Mouse (Mus musculus): ENCODE results near the gene Ndufb5.
A peak's percentile ranks its signal among the peaks of the same experiment; 100 is the strongest.
"Not testable (repeated sequence)": the region's sequence is repeated elsewhere in the genome, so short reads cannot be mapped to it uniquely, and the experiment has no call there.

Gene Ndufb5

DNA sequence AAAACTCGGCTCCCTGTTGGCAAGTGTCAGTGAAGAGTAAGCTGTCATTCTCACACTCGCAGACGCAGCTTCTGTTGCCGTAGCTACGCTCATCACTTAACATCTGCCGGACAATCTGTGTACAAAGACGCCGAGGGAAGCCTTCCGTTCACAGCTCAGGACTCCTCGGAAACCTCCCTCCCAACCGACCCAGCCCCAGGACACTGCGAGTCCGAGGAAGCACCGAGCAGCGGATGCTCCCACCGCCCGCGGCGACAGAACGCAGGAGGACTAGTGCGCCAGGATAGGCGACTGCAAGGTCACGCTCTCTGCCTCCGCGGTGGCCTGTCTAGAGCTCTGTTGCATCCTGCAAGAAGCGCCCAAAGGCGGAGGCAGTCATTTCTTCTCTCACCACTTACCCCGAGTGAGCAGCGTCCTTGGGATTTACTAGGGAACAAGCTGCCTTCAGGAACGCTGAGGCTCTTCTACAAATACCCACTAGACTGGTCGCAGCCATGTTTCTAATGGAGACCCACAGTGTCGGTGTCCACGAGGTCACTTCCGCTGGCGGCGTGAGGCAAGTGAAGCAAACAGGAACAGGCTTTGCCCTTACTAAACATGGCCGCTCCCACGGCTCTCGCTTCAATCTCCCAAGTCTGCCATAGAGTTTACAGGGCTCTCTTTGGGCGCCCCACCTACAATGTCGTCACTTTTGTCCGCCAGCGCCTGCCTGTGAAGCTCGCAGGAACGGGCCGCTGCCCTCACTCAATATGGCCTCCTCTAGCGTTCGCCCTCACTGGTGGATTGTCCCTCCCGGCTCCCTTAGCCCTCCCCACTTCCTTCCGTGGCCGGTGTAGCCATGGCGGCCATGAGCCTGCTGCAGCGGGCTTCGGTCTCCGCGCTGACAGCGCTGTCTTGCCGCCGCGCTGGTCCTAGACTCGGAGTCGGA, at the start of gene Ndufb5:
TSS of gene Ndufb5 (plus strand) at position 747 of the 928 bp plus-strand sequence.
- peak; percentile 98 for DNase-seq

DNA sequence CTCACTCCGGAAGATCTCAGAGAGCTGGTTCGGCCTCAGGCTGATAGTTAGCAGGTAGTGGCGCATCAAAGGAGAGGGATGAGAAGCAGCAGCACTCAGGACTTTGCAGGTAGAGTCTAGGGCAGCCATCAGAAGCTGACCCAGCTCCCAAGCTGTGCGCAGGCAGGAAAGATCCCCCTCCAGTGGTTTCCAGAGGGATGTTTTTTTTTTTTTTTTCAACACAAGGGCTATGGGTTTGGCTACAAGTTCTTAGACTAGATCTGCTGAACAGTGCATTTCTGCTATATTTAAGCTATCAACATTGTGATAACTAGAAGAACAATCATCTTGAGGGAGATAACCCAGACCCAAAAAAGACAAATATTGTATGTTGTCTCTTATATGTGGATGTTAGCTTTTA, 49.6 kb upstream of the Ndufb5 start:
- no peak for DNase-seq

DNA sequence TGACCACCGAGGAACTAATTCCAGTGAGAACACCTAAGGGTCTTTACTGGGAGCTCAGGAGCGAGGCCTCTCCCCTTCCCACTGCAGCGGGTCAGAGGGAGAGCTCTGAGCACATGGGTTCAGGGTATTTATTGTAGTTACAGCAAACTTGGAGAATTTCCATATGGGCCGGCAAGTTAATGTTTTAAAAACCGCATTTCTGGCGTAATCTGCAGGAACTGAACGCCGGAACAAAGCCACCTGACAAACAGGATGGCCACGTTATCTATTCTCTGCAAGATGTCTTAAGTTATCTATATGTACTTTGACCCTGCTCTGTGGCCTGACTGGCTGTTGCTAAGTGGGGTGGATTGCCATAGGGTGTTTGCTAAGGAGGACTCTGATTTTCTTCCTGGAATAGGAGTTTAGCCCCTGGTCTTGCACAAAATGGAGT, 47.2 kb upstream of the Ndufb5 start:
- no peak for DNase-seq

DNA sequence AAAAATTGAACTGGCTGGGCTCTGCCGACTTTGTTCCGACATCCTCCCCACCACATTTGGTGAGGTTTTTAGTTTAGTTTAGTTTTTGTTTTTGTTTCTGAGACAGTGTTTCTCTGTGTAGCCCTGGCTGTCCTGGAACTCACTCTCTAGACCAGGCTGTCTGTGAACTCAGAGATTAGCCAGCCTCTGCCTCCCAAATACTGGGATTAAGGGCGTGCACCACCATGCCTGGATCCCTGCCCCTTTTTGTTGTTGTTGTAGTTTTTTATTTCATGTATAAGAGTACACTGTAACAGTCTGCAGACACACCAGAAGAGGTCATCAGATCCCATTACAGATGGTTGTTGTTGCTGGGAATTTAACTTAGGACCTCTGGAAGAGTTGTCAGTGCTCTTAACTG, 46.8 kb upstream of the Ndufb5 start:
- DNase-seq = no peak

DNA sequence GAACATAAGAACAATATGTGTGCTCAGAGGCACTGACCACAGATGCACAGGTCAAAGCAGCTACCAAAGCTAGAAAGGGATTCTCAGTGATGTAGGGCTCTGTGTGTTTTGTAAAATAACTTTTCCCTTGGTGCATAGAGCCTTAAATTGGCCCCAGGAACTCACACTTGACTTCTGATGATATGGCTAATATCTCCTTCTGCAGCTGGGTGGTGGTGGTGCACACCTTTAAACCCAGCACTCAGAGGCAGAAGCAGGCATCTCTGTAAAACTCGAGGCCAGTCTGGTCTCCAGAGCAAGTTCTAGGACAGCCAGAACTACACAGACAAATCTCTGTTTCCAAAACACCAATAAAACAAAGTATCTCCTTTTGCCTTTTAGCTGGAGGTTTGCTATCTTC, 45.9 kb upstream of the Ndufb5 start:
- DNase-seq = no peak

DNA sequence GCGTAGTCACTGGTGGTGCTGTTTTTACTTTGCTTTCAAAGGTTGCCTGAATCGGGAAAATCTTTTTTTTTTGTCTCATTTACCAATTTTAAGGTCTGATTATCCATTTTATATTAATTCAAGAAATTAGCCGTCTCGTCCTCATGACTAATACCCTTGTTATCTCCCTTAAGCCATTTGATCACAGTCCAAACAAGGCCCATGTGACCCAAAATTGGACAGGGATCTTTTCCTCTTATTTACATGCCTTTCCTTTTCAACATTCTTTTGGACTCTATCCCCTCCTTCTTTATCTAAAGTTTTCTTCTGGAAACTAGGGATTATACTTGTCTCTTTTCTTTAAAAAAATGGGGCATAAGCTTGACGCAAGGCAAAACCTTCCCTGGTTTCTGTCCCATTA, 44.9 kb upstream of the Ndufb5 start:
- no peak for DNase-seq

DNA sequence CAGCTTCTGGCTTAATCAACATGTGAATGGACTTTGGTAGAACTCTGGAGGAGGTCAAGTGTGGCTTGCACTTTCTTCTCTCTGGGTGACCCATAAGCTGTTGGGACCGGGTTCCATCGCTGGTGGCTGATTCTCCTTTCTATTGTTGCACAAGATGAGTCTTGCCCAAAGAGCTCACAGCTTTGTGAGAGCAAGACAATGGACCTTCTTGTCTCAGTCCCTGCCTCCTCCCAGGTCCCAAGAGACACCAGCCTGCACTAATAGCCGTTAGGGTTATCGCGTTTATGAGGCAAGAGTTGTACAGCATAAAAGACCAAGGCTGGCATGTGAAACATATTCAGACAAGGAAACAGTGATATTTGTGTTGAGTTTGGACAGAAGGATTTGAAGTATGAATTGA, 42.6 kb upstream of the Ndufb5 start:
- DNase-seq = no peak

DNA sequence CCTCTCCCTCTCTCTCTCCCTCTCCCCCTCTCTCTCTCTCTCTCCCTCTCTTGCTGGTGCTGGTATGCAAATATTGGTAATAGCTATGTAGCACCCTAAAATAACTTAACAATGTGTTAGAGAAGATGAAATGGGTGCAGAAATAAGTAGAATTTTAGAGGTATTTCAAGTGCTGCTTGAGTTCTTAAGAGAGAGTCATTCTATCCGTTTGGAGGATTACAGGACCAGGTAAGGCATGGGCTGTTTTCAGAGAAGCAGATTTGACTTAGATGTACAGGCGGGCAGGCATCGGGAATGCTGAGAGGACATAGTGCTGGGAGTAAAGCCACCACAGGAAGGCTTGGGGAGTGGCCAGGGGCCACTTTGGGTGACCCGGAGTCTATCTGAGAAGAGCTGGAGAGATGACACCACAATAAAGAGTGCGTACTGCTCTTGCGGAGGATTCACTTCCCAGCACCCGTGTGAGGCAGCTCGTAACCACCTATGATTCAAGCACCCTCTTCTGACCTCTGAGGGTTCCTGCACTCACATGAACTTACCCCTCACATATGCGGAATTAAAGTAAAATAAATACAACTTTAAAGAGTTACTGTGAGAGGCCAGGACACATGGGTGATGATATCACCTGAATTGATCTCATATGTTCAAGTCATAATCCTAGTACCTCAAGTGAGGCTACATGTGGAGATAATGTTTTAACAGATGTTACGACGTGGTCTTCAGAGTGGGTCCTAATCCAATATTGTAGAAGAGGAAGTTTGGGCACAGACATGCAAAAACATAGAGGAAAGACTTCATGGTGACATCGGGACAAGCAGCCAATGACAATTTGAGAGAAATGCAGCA, 41.8 kb upstream of the Ndufb5 start:
- DNase-seq = no peak

DNA sequence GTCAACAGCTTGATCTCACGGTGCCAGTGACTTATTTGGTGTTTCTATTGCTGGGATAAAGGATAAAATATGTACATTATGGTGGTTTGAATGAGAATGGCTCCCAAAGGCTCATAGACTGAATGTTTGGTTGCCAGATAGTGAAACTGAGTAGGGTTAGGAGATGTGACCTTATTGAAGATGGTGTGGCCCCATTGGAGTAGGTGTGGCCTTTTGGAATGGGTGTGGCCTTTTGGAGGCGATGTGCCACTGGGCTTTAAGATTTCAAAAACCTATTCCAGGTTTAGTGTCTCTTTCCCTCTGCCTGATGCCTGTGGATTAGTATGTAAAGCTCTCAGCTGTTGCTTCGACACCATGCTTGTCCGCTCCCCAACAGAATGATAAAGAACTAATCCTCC, 41.2 kb upstream of the Ndufb5 start:
- DNase-seq = no peak

DNA sequence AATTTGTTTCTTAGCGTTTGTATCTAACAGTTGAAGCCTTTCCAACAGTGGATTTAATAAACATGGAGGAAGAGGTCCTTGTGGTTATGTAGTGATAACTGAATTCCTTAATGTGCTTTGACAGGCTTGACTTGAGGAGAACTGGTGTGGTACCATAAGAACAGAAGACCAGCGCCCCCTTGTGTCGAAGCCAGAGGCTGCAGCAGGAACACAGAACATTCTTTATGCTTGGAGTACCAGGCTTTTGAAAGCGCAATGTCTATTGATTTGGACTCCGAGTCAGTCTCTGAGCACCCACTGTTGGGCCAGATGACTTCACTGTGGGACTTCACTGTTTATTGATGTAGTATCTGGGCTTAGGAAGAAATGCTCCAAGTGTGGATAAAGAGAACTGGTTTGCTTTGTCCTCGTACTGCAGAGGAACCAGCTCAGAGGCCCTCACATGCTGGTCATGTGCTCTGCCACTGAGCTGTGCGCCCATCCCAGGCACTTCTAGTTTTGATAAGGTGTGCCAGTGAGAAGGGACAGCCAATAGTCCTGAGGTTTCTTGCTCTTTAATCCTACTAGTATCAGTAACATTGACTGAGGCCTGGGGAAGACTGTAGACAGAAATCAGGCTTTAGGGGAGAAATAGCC, 38.4 kb upstream of the Ndufb5 start:
- peak; percentile 94 for DNase-seq

DNA sequence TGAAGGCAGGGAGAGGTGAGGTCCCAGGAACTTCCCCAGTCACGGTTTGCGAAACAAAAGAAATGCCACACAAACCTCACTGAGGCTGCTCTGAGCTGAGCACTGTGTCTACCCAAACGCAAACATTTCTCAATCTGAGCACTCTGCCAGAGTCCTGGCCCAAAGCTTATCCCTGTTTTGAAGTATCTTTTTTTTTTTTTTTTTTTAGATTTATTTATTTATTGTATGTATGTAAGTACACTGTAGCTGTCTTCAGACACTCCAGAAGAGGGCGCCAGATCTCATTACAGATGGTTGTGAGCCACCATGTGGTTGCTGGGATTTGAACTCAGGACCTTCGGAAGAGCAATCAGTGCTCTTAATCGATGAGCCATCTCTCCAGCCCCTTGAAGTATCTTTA, 32.8 kb upstream of the Ndufb5 start:
- not testable (repeated sequence) for DNase-seq

DNA sequence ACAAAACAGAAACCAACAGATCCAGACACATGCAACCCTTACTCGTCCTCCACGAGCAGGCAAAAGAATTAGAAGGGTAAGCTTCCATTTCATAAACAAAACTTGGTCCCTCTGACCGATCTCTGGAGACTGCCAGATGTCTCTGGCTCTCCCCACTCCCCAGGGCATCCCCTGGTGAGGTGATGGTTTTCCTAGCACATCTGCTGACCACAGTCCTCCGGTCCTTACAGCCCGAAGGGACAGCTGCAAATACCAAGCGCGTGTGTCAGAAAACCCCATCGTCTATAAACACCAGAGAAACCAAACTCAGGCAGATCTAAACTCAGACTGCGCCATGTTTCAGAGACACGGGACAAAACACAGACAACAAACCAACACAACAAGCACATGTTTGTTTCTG, 32.2 kb upstream of the Ndufb5 start:
- not testable (repeated sequence) for DNase-seq

DNA sequence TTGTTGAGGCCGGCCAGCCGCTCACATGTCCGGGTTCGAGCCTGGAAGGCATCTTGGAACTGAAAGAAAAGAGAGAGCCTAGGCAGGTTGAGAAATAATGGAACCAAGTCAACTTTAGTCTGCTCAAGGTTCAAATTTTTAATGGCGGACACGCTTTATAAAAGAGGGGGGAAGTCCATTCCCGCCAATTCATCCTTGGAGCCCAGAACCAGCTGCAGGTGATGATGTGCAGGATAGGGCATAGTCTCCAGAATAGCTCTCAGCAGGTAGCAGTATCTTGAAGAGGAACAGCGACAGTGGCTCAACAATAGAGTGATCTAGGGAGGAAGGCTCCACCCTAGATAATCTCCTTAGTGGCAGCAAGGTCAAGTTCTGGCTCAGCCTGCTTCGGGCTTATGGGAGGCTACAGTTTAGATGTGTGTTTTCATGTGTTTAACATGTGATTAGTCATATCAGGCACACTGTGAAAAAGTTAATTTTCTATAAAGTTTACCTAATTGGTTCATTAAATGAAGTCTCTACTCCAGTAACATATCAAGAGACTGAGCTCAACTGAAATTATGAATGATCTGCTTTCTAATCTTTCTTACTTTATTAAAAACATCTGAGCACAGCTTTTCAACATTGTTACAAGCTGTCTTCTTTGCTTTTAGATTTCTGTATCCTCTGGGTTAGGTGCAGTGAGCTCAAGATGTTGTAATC, 31.0 kb upstream of the Ndufb5 start, which contains the start of gene Actl6a:
TSS of gene Actl6a (plus strand) at position 652 of the 702 bp plus-strand sequence.
- not testable (repeated sequence) for DNase-seq

DNA sequence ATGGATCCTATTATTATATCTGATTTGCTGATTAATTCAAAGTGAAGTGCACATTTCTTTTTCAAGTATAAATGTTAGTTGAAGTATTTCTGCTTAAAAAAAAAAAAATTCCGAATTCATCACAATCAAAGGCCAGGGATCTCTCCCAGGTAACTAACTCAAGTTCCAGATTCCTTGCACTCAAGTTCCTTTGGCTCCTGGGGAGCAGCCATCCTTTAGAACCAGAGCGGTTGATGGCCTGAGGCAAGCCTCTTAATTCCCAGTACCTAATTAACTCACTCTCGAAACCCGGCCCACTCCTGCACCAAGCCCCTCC, 28.8 kb upstream of the Ndufb5 start:
- no peak for DNase-seq

DNA sequence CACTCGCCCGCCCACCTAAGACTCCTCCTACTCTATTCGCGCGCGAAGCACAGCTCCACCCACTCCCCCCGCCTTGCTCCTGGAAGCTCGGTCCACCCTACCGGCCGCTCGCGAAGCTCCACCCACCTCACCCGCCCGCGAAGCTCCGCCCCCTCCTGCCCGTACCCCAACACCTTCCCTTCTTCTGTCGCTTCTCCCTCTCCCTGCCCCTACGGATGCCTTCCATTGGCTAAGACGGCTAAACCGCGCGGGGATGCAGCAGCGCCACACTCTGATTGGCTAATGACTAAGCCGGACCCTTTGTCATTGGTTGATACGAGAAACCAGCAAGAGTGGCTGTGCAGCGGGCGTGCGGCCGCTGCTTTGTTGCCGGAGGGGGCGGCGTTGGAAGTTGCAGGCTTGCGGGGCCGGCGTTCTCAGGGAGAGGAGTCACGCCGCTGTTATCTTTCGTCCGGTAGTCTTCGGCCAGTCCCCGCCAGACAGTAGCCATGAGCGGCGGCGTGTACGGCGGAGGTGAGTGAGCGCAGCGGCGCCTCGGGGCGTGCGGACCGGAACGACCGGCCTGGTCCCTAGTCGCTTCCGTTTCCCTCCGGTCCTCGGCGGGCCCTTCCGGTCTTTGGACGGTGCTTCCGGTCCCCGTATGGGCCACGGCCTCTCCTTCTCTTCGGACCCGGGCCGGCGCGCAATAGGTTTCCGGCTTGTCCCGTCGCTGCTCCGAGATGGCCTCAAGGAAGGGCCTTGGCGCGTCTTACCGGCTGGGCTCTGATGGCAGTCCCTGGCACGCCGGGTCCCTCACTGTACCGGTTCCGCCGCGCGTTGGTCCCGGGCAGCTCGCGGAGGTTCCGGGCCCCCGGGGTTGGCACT, 28.2 kb upstream of the Ndufb5 start:
- peak; percentile 100 for DNase-seq

DNA sequence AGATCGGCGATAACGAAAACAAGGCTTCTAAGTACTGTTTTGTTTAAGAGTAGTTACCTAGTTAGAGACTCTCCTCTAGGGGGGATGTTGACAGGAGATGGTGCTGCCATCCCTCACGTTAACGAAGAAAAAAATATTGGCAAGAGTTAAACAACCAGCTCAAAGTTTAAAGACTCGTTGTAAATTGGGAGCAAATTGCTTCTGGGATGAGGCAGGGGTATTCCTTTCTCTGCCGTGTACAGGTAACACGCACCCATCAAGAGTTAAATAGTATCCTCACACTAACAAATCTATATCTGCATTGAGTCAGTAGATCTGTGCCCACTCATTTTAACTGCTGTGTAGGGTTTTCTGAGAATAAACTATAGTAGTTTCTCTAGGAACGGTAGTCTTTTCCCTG, 27.4 kb upstream of the Ndufb5 start:
- DNase-seq = no peak

DNA sequence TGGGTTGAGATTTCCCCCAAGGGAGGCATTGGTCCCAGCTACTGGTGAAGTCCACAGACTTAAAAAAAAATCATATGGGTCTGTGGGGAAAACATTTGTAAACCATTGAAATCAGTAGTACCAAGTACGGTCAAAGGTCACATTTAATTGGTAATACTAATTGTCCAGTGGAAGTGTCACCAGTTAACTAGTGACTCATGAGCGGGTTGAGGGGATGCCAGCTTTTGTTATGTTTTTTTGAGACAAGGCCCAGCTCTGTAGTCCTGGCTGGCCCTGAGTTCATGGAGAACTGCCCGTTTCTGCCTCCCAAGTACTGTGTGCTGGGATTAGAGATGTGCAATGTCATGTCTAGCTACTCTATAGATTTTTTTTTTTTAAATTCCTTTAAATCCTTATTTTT, 23.1 kb upstream of the Ndufb5 start:
- DNase-seq = no peak

DNA sequence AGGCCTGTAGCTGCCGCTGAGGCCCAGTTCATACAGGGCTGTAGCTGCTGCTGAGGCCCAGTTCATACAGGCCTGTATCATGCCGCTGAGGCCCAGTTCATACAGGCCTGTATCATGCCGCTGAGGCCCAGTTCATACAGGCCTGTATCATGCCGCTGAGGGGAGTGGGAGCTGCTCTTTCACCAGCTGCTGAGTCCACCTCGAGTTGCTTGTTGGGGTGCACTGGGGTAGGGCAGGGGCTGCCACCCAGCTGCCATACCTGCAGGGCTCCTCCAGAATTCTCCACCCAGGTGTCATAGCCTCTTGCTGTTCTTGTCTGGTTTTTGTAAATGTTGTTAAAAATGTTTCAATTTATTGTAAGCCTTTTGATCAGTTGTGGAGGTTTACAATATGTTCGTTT, 19.4 kb upstream of the Ndufb5 start:
- not testable (repeated sequence) for DNase-seq

DNA sequence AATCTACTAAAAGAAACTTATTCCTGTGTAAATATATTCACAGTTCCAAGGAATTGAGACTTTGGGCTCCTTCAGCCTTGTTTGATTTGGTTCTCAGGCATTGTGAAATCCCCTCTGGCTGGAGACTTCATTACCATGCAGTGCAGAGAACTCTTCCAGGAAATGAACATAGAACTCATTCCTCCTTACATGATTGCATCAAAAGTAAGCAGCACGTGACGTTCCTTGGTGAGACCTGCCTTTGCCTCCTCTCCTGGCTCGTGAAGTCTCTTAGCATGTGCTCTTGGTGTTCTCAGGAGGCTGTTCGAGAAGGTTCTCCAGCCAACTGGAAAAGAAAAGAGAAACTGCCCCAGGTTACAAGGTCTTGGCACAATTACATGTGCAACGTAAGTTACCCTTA, 18.5 kb upstream of the Ndufb5 start:
- DNase-seq = no peak

DNA sequence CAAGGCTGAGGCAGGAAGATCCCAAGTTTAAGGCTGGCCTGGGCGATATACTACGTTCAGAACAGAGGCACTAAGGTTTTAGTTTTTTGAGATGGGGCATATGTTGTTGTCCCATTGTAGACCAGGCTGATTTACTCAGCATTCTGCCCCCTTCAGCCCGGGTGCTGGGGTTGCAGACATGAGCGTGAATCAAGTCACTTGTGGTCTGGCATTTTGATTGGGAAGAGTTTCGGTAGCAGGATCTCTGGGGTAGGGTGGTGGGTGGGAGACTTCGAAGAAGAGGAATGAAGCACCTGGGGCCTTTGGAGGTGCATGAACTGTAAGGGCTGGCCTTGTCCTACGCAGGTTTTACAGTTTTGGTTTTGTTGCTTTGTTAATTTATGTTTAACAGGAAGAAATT, 12.6 kb upstream of the Ndufb5 start:
- DNase-seq = no peak

DNA sequence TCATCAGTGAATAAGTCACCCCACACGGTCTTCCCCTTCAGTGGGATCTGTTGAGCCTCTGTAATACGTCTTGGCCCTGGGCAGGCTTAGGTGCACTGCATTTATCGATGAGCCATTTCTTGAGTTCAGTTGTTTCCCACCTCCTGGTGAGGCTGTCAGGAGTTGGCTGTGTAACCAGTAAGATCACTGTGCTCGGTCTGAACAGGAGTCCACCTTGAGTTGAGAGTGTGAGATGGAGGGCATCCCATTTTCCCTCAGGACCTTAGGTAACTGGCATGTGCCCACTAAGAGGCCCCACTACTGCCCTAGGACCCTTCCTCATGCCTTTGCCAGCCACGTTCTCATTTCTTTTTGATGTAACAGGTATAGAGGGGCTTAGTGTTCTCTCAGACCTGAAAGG, 10.8 kb upstream of the Ndufb5 start:
- no peak for DNase-seq

DNA sequence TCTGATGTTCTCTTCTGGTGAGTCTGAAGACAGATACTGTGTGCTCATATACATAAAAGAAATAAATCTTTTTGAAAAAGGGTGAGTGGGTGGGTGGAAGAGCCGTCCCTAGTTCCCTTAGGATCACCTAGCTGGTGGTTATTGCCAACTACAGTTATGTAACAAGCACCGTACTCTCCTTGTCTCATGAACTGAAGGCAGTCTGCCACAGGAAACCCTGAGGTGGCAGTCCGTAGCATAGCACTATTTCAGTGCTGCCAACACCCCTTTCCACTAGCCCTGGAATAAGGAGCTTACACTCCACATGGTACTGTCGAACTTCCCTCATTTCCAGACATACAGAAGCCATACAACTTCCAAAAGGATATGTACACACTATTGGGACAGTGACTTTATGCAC, 8.9 kb upstream of the Ndufb5 start:
- no peak for DNase-seq

Measured in kidney, postnatal 10 days (tissue).